Mouse (Mus musculus) kidney, adult 11 months (tissue): Measurements from ENCODE around the gene Rpl41.

Experiments
- DNase-seq: peaks from one replicate; pipeline ENCODE4 v3.0.0; 2022

Rpl41 gene

DNA sequence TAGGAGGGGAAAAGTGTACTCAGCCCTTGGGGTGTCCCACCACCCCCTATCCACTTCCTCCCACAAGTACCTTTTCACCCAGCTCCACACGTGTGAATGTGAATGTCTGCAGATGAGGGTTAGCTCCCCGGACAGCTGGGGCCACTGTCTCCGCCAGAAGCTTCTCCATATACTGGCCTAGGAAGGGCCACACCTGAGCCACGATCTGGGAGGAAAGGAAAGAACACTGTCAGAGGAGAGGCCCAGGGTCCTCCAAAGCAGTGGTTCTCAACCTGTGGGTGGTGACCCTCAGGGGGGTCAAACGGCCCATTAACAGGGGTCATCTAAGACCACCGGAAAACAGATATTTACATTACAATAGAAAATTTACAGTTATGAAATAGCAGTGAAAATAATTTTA lies 26.8 kb downstream of the Rpl41 start:
- no peak for DNase-seq

DNA sequence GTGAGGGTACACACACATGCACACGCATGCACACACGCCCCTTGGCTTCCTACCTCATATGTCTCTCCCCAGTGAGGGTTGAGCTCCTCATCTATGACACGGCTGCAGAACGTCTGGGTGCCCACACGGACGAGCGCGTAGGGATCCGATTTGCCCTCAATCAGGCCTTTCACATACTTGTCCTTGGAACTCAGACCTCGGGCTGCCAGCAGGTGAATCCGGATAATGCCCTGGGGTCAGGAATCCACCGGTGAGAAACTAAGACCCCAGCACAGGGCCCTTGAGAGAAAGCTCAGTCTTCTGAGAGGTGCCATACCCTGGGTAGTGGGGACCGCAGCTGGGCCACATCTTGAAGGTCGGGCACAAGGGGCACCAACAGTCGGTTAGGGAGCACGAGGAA lies 28.5 kb downstream of the Rpl41 start:
- DNase-seq: no peak

DNA sequence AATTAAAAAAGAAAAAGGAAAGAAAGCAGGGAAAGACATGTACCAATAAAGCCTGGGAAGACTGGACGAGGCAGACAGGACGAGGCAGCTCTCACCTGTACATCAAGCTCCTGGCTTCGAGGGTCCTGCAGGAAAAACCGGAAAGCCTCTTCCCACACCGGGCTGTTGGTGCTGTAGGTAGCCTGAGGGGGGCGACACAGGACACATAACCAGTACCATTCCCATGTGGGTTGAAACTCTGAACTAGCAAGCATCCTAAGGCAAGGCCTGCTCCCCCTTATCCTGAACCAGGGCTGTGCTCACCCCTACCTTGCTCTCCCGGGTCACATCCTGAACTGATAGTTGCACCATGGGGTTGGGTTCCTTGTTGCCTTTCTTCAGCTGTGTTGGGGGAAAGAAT lies 30.3 kb downstream of the Rpl41 start:
- DNase-seq: peak; percentile 41

- DNase-seq: no peak
Measured at GRCm38 (mm10) chr10:128516677-128517076, 32.4 kb downstream of the Rpl41 start.

GRCm38 (mm10) chr10:128516029-128516428 lies 33.1 kb downstream of the Rpl41 start:
- no peak for DNase-seq

GRCm38 (mm10) chr10:128515044-128515443 lies 34.1 kb downstream of the Rpl41 start:
- no peak for DNase-seq

DNA sequence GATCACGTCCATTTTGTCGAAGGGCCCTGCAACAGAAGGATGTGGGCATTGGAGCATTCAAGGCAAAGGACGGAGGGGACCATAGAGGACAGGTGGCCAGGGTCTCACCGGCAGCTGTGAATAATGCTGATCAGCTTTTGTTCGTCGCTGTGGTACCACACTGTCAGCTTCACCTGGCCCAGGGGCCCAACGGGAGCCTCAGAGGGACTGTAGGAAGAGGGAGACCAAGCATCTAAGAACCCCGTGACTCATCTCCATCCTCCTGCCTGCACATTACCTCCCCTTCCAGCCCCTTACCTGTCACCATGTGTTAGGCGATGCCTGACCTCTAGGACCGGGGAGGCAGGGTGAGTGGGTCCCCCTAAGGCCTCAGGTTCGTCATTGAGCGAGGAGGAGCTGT lies 37.3 kb downstream of the Rpl41 start:
- no peak for DNase-seq

DNA sequence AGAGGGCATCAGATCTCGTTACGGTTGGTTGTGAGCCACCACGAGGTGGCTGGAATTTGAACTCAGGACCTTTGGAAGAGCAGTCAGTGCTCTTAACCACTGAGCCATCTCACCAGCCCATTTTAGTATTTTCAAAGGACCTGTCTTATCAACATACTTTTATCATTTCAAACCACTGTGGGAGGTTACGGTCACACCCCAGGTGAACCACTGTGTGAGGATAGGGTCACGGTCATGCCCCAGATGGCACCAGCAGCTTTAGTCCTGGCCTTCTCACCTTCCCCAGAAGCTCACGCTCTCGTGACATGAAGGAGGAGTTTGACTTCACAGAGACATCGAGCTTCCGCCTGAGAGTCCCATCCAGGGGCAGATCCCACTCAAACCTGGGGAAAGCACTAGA lies 37.9 kb downstream of the Rpl41 start:
- no peak for DNase-seq

GRCm38 (mm10) chr10:128510301-128510700 lies 38.8 kb downstream of the Rpl41 start:
- DNase-seq: no peak

DNA sequence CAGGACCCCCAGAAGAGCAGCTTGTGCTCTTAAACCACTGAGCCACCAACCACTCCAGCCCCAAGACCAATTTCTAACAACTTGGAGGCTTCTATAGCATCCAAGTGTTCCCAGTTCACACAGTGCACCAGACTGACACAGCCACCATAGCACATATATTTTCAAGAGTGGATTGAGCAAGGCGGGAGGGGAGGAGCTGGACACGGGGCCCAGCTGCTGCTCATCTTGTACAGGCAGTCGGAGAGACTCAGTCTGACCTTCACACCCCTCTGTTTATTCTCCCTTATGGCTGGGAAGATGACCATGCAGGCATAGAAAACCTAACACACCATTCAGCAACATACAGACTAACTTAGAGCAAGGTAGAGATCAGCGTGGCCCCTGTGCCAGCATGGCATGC lies 39.3 kb downstream of the Rpl41 start:
- DNase-seq: no peak

GRCm38 (mm10) chr10:128509203-128509602 lies 39.9 kb downstream of the Rpl41 start:
- DNase-seq: no peak

DNA sequence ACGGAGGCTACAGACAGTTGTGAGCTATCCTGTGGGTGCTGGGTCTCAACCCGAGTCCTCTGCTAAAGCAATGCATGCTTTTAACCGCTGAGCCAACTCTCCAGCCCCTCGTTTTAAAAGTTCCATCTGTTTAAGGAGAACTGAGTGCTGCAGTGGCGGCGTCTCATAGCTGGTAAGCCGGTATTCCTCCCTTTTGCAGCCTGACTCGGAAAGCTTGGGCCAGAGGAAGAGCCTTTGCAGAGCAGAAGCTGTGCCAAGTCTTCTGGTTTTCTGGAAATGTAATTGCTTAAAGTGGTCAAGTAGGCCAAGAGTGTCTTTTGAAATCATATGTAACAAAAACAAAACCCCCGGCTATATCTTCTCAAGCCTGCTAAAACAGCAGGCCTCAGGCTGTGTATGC lies 40.8 kb downstream of the Rpl41 start:
- no peak for DNase-seq

DNA sequence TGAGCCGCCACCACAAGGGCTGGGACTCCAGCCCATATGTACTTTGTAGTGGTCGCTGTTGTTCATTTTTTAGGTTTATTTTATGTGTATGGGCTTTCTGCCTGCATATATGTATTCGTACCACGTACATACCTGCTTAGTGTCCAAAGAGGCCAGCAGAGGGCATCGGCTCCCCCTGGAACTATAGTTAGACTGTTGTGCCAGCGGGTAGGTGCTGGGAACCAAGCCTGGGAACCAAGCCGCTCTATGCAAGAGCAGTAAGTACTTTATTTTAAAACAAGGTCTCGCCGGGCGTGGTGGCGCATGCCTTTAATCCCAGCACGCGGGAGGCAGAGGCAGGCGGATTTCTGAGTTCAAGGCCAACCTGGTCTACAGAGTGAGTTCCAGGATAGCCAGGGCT lies 43.1 kb downstream of the Rpl41 start:
- DNase-seq: no peak

DNA sequence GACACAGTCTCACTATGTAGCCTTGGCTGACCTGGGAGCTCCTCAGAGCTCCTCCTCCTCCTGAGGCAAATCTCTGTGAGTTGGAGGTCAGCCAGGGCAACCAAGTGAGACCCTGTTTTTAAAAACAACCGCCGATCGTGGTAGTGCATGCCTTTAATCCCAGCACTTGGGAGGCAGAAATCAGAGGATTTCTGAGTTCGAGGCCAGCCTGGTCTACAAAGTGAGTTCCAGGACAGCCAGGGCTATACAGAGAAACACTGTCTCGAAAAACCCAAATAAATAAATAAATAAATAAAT lies 43.8 kb downstream of the Rpl41 start:
- DNase-seq: peak; percentile 54

DNA sequence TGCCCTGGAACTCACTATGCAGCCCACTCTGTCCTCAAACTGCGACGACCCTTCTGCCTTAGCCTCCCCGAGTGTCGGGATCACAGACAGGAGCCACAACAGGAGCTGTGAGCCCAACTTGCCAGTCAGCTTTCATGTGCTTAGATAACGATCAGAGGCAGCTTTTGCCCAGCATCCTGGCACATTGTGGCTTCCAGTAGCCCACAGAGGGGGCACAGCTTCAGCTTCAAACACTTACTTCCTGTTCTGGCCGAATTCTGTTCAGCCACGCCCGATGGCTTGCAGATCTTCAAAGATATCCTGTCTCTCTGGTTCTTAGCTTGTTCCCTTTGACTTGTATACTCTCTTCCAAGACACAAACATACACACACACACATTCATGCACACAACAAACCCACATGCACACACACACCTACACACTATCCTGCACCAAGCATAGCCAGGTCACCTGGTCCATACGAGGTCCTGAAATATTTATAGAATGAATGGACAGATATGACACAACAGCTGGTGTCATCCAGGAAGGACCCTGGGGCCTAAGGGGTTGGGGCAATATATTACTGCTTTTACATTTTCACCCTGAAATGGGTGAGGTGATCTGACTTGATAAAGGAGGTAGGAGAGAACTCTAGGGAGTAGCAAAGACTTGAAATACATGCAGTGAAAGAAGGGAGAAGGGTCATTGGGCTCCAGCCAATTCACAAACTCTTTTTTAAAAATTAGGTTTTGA lies 44.3 kb downstream of the Rpl41 start:
- no peak for DNase-seq

DNA sequence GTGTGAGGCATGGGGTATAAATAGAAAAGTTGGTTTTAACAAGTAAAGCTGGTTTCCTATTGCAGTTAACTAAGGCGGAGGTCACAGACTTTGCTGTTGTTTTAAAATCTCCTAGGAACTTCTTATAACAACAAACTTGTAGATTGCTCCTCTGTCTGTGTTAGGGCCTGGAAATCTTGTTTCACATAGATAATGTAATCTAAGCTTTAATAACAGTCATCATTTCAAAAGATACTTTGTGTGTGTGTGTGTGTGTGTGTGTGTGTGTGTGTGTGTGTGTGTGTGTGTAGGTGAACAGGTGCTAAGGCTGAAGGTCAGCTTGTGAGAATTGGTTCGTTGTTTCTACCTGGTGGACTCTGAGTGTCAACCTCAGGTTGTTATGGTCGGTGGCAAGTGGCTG lies 45.1 kb downstream of the Rpl41 start:
- no peak for DNase-seq

DNA sequence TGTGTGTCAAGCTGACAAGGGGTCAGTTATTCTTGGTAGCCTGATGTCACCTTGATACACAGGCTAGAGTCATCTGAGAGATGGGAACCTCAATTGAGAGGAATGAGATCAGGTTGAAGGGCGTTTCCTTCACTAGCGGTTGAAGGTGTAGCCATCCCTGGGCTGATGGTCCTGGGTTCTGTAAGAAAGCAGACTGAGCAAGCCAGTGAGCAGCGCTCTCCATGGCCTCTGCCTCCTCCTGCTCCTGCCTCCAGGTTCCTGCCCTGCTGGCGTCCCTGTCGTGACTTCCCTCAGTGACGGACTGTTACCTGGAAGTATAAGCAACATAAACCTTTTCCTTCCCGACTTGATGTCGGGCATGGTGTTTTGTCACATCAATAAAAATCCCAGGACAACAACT lies 45.6 kb downstream of the Rpl41 start:
- DNase-seq: no peak

DNA sequence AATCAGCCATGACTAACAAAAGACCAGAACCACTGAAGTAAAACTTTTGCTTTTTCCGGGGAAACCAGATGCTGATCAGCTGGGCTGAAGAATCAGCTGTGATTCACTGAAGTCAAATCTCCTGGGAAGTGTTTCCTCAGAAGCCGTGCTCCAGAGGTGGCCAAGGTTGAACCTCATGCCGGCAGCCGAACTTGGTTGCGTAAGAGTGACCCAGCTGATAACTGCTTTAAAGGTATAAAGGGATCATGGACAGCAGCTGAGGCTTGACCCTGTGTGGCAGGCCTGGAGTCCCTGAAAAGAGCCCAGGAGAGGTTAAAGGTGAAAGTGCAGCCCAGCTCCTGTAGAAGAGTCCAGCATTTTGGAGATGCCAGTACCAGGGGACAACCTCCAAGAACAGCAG lies 46.8 kb downstream of the Rpl41 start:
- peak; percentile 40 for DNase-seq

DNA sequence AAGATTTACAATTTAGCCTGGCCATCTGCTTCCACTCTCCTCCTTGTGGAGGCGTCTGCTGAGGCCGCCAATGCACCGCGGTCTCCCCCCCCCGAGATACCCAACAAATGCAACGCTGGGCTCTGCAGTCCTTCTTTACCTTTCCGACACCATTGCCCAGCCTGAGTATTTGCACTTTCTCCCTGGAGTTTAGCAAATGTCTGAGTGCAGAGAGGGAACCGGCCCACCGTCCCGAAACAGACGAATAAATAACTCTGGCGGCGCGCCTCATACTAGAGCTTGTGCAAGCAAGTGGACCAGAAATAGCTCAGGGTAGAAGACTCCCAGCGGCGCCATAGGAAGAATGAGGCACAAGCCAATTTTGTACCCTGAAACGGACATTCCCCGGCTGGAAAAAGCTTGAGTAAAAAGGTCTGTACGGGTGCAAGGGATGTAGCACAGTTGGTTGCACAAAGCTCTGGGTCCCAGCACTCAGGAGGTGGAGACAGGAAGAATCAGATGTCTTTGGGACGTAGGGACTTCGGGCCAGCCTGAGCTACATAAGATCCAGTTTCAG lies 49.9 kb downstream of the Rpl41 start:
- DNase-seq: peak; percentile 63

DNA sequence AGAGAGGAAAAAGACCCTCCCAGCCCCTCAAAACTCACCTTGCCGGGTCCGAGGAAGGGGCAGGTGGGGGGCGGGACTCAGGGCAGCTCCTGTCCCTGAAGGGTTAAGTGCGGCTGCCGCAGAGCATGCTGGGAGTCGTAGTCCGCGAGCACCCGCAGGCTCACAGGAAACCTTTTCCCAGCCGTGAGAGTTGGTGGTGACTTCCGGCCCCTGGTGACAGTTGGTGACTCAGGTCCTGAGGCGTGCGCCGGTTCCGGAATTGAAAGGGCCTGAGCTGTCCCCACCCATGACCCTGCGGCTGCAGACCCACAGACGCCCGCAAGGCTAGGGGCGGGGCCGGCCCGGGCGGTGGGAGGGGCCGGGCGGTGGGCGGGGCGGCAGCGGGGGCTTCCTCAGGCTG lies 50.5 kb downstream of the Rpl41 start, which contains the start of gene Myl6b:
TSS of gene Myl6b (minus strand) at position 96 of the 400 bp plus-strand sequence.
- DNase-seq: peak; percentile 98
